Mouse (Mus musculus) G1E (cell line): Measurements from ENCODE around the gene Uck2. TPM values are rescaled to one million over a fixed set of nuclear protein-coding genes. Genes with fewer than 3 reads are reported as not detected.

Experiments used
- ATAC-seq: 2 replicates; pipeline ENCODE4 v1.8.0; 2016; ENCODE audit warnings: mild to moderate bottlenecking; ENCODE audit not compliant: insufficient number of reproducible peaks, poor library complexity, low FRiP score, severe bottlenecking; ENCODE audit errors: extremely low read depth
- DNase-seq: peaks from one replicate; pipeline ENCODE4 v3.0.0; 2012; ENCODE audit warnings: low spot score
- H3K27me3 ChIP-seq: 2 replicates; pipeline ENCODE4 v1.6.1; 2012; ENCODE audit warnings: mild to moderate bottlenecking, low read length, inconsistent platforms; ENCODE audit not compliant: insufficient read depth
- H3K36me3 ChIP-seq: replicated peaks from 2 replicates; pipeline ENCODE3; 2012; ENCODE audit warnings: mild to moderate bottlenecking, inconsistent platforms
- H3K4me1 ChIP-seq: 2 replicates; pipeline ENCODE4 v1.6.1; 2012; ENCODE audit warnings: low read depth, low read length, inconsistent platforms, mixed read lengths; ENCODE audit not compliant: insufficient read depth
- H3K4me3 ChIP-seq: 2 replicates; pipeline ENCODE4 v1.5.1; 2012; ENCODE audit warnings: low read depth, mild to moderate bottlenecking, inconsistent platforms, low read length, moderate library complexity, mixed read lengths
- H3K9me3 ChIP-seq: replicated peaks from 2 replicates; pipeline ENCODE4 v1.6.1; 2012; ENCODE audit warnings: inconsistent platforms
- CTCF ChIP-seq: IDR thresholded peaks from 2 replicates; pipeline ENCODE4 v1.5.1; 2012; ENCODE audit warnings: low read depth, low read length, inconsistent platforms, mixed read lengths
- GATA1 ChIP-seq: IDR thresholded peaks from 2 replicates; pipeline ENCODE4 v1.6.1; 2012; ENCODE audit warnings: borderline replicate concordance, low read length, inconsistent platforms, mixed read lengths
- GATA2 ChIP-seq: IDR thresholded peaks from 2 replicates; pipeline ENCODE4 v1.6.1; 2012; ENCODE audit warnings: low read depth, low read length, inconsistent platforms, borderline replicate concordance
- POLR2AphosphoS5 ChIP-seq: IDR thresholded peaks from 2 replicates; pipeline ENCODE4 v1.6.1; 2012; ENCODE audit warnings: low read depth, low read length, inconsistent platforms; ENCODE audit not compliant: insufficient replicate concordance
- TAL1 ChIP-seq: conservative IDR thresholded peaks from 2 replicates; pipeline ENCODE4 v1.6.1; 2012; ENCODE audit warnings: low read depth, low read length, inconsistent platforms, mixed read lengths
- polyA plus RNA-seq: library from polyadenylated mRNA; stranded (reverse); fragments of >175 nt; gene quantifications from 2 replicates; pipeline ENCODE4 v1.2.3, GENCODE M21; 2012
- total RNA-seq, 2 experiments: library from RNA; stranded (forward) in 1 of 2; stranded (reverse) in 1 of 2; fragments of 200-1000 nt in 1 of 2; fragments of >200 nt in 1 of 2; fragmentation: Nextera tagmentation in 1 of 2; gene quantifications; 2 replicates each; pipeline ENCODE4 v1.2.3; 2014 to 2017

Uck2 gene
- total RNA-seq (2014; fragmentation: Nextera tagmentation) (465 and 522 TPM in 2 replicates), total RNA-seq (2017) (182 and 249 TPM in 2 replicates), polyA plus RNA-seq (555 and 575 TPM in 2 replicates)

DNA sequence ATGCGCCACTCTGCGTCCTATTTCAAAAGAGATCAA is at the start of gene Uck2:
Gene Uck2, minus strand, starts transcription at position 1 of the 36 bp plus-strand sequence.
- peaks cover 69% of the 10 kb centered on the region for H3K4me1 ChIP-seq
- TF ChIP-seq POLR2AphosphoS5 (no peak), CTCF (no peak), GATA1 (no peak), TAL1 (no peak), GATA2 (no peak)
- no peaks in the 10 kb centered on the region for H3K27me3 ChIP-seq
- no peaks in the 10 kb centered on the region for H3K9me3 ChIP-seq
- ATAC-seq (no peak), DNase-seq (no peak)
- peak within 1 kb of the TSS; percentile 99 for H3K4me3 ChIP-seq
- H3K36me3 ChIP-seq = peaks cover 23% of the 10 kb centered on the region

- Histone ChIP-seq H3K4me3 (no peak overlapping the region), H3K9me3 (no peaks in the 10 kb centered on the region), H3K27me3 (no peaks in the 10 kb centered on the region), H3K4me1 (no peaks in the 10 kb centered on the region), H3K36me3 (peaks cover 84% of the 10 kb centered on the region)
- no peak for ATAC-seq
- DNase-seq = no peak
- TF ChIP-seq TAL1 (no peak), POLR2AphosphoS5 (no peak), CTCF (no peak), GATA1 (no peak), GATA2 (no peak)
Observed at GRCm38 (mm10) chr1:167331106-167331505, 46.0 kb upstream of the Uck2 start.

GRCm38 (mm10) chr1:167328776-167329175 is 43.7 kb upstream of the Uck2 start:
- DNase-seq (no peak), ATAC-seq (no peak)
- H3K27me3 ChIP-seq = no peaks in the 10 kb centered on the region
- H3K36me3 ChIP-seq = peaks cover 88% of the 10 kb centered on the region
- no peak for TF ChIP-seq GATA2
- no peak for TF ChIP-seq CTCF
- no peak for TF ChIP-seq TAL1
- TF ChIP-seq GATA1 = no peak
- no peak for TF ChIP-seq POLR2AphosphoS5
- H3K9me3 ChIP-seq = no peaks in the 10 kb centered on the region
- H3K4me1 ChIP-seq = no peaks in the 10 kb centered on the region
- H3K4me3 ChIP-seq = no peak overlapping the region

- no peaks in the 10 kb centered on the region for H3K4me1 ChIP-seq
- peaks cover 88% of the 10 kb centered on the region for H3K36me3 ChIP-seq
- ATAC-seq (no peak), DNase-seq (no peak)
- no peaks in the 10 kb centered on the region for H3K9me3 ChIP-seq
- no peak overlapping the region for H3K4me3 ChIP-seq
- no peak for TF ChIP-seq POLR2AphosphoS5
- no peaks in the 10 kb centered on the region for H3K27me3 ChIP-seq
Observed at GRCm38 (mm10) chr1:167321691-167322090, 36.6 kb upstream of the Uck2 start.

DNA sequence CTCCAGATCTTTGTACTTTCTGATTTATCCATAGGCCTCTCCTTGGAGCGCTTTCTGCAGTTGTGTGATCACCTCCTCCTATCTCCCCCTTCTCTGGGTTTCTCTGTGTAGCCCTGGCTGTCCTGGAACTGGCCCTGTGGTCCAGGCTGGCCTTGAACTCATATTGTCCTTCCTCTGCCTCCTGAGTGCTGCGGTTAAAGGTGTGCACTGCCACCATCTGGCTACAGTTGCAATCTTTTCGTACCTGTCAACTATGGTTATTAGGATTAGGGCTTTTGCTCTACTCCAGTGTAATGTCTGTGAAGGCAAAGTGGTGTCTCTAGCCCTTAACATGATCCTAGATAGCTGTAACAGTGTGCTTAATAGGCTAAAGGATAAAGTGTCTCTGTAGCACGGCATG is 28.1 kb upstream of the Uck2 start:
- H3K4me3 ChIP-seq = no peak overlapping the region
- peaks cover 58% of the 10 kb centered on the region for H3K36me3 ChIP-seq
- ATAC-seq = no peak
- peaks cover 27% of the 10 kb centered on the region for H3K4me1 ChIP-seq
- DNase-seq = no peak
- H3K27me3 ChIP-seq = no peaks in the 10 kb centered on the region
- TF ChIP-seq CTCF (no peak), TAL1 (no peak), POLR2AphosphoS5 (no peak), GATA2 (no peak), GATA1 (no peak)
- no peaks in the 10 kb centered on the region for H3K9me3 ChIP-seq

GRCm38 (mm10) chr1:167312367-167312766 is 27.2 kb upstream of the Uck2 start:
- ATAC-seq (no peak), DNase-seq (no peak)
- Histone ChIP-seq H3K36me3 (peaks cover 53% of the 10 kb centered on the region), H3K4me3 (no peak overlapping the region), H3K27me3 (no peaks in the 10 kb centered on the region), H3K4me1 (peaks cover 27% of the 10 kb centered on the region), H3K9me3 (no peaks in the 10 kb centered on the region)
- no peak for TF ChIP-seq GATA1
- TF ChIP-seq CTCF = no peak

DNA sequence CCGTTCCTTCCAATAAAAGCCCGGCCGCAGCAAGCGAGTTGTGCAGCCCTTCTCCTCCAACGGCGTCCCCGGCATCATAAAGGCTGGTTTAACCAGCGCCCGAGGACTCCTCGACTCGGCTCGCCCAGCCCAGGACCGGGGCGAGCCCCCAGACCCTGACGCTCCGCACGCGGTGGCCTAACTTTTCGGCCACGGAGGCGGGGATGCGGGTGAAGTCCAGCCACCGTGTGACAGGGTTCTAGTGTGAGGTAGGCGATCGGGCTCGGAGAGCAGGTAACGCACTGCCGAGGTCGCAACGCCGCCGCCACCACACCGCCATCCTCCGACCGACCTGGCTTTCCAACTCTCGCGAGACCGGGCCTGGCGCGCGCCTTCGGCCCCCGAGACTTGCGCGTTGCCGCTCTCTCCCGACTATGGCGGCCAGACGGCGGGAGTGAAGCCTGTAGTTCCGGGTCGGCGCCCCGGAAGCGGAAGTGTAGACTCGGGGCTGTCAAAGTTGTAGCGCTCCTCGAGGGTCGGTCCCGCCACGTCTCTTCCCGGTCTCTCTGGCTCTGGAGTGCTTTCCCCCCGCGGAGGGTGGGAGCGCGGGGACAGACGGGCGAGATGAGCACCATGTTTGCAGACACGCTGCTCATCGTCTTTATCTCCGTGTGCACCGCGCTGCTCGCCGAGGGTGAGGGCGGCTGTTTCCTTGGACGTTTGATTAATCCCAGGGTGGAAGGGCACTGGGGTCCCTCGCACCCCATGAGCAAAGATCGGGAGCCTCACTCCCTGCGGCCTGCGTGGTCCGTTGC is 23.3 kb upstream of the Uck2 start, which contains the start of gene Tmco1:
Gene Tmco1, plus strand, starts transcription at position 118 of the 794 bp plus-strand sequence.
- TF ChIP-seq GATA2 (no peak), GATA1 (no peak), CTCF (no peak)
- peak; percentile 81 for DNase-seq
- H3K4me1 ChIP-seq = peaks cover 57% of the 10 kb centered on the region

More for the DNA sequence above, 23.3 kb upstream of the Uck2 start, which contains the start of gene Tmco1:
- H3K27me3 ChIP-seq = peaks cover under 1% of the 10 kb centered on the region; the same call in 1 of the 2 replicates
- ATAC-seq = peak; percentile 90
- H3K9me3 ChIP-seq = no peaks in the 10 kb centered on the region
- peak within 1 kb of the TSS; percentile 90 for H3K4me3 ChIP-seq
- peaks cover 31% of the 10 kb centered on the region for H3K36me3 ChIP-seq
